Mouse (Mus musculus): ENCODE results near the gene Rtn3. TPM values are rescaled to one million over a fixed set of nuclear protein-coding genes. Genes with fewer than 3 reads are reported as not detected.

Gene Rtn3
- polyA plus RNA-seq, 1 experiment from 2014 or later: 586 TPM

GRCm38 (mm10) chr19:7481541-7482265 is 1.4 kb downstream of the Rtn3 start:
- no peaks in the 10 kb centered on the region for H3K9me3 ChIP-seq (ENCODE audit: control insufficient read depth, low read length)
- H3K9ac ChIP-seq (replicated peaks; ENCODE audit: low read length): peak overlapping the region; percentile 99
- H3K27ac ChIP-seq (replicated peaks; ENCODE audit: low read depth, low read length): peak overlapping the region; percentile 100
- H3K27me3 ChIP-seq (ENCODE audit: control insufficient read depth, insufficient read depth, low read length): no peaks in the 10 kb centered on the region
- ATAC-seq (ENCODE audit: low FRiP score, low TSS enrichment): 0 out of 2 replicates have a peak, but pooled peaks have one; percentile 35
- under 1% methylated on average over 12 of the region's 12 CpGs for WGBS
- no peaks in the 10 kb centered on the region for H3K36me3 ChIP-seq (ENCODE audit: control insufficient read depth, insufficient read depth, low read length)
- peak overlapping the region; percentile 68 for H3K4me2 ChIP-seq (ENCODE audit: low read length)
- peak; percentile 79 for DNase-seq
- peaks cover 27% of the 10 kb centered on the region for H3K4me1 ChIP-seq (ENCODE audit: control insufficient read depth, insufficient read depth, low read length)
- H3K4me3 ChIP-seq (replicated peaks; ENCODE audit: low read depth, low read length): peak overlapping the region; percentile 93

- H3K4me1 ChIP-seq (ENCODE audit: control insufficient read depth, insufficient read depth, low read length): peaks cover 27% of the 10 kb centered on the region
- 95% methylated on average over 3 of the region's 3 CpGs for WGBS
- H3K9ac ChIP-seq (replicated peaks; ENCODE audit: low read length): no peak overlapping the region
- H3K27ac ChIP-seq (replicated peaks; ENCODE audit: low read depth, low read length): no peak overlapping the region
- ATAC-seq (ENCODE audit: low FRiP score, low TSS enrichment): no peak
- peak overlapping the region; percentile 93 for H3K4me3 ChIP-seq (replicated peaks; ENCODE audit: low read depth, low read length)
- no peaks in the 10 kb centered on the region for H3K9me3 ChIP-seq (ENCODE audit: control insufficient read depth, low read length)
- peaks cover 2% of the 10 kb centered on the region; the same call in 1 of the 2 replicates for H3K36me3 ChIP-seq (ENCODE audit: control insufficient read depth, insufficient read depth, low read length)
- no peak for DNase-seq
- peak overlapping the region; percentile 68 for H3K4me2 ChIP-seq (ENCODE audit: low read length)
- no peaks in the 10 kb centered on the region for H3K27me3 ChIP-seq (ENCODE audit: control insufficient read depth, insufficient read depth, low read length)
Observed at GRCm38 (mm10) chr19:7479751-7480248, 3.3 kb downstream of the Rtn3 start.

DNA sequence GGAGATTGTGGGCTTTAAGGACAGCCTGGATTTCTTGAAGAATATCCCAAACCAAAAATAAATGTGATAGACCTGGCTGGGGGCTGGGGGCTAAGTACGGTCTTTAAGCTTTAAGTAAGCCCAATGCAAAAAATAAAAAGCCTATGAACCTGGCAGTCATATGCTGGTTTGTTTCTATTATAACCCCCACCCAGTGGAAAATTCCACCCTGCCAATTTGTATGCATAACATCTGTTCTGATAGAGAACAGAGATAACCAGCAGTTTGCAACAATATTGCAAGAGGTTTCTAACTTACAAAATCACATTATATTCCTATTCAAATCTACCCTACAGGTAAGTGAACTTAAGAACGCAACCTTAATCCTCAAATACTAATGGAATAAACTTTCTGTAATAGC is 12.4 kb downstream of the Rtn3 start:
- ATAC-seq (ENCODE audit: low FRiP score, low TSS enrichment): no peak
- Histone ChIP-seq H3K27me3 (ENCODE audit: control insufficient read depth, insufficient read depth, low read length) (no peaks in the 10 kb centered on the region), H3K4me1 (ENCODE audit: control insufficient read depth, insufficient read depth, low read length) (no peaks in the 10 kb centered on the region), H3K9ac (replicated peaks; ENCODE audit: low read length) (no peak overlapping the region), H3K4me3 (replicated peaks; ENCODE audit: low read depth, low read length) (no peak overlapping the region), H3K27ac (replicated peaks; ENCODE audit: low read depth, low read length) (no peak overlapping the region), H3K9me3 (ENCODE audit: control insufficient read depth, low read length) (no peaks in the 10 kb centered on the region), H3K4me2 (ENCODE audit: low read length) (no peak overlapping the region), H3K36me3 (ENCODE audit: control insufficient read depth, insufficient read depth, low read length) (peaks cover 41% of the 10 kb centered on the region)
- 98% methylated on average over 2 of the region's 2 CpGs for WGBS
- DNase-seq: no peak

GRCm38 (mm10) chr19:7467915-7468314 is 15.2 kb downstream of the Rtn3 start:
- DNase-seq (no peak), ATAC-seq (ENCODE audit: low FRiP score, low TSS enrichment) (no peak)
- H3K9ac ChIP-seq (replicated peaks; ENCODE audit: low read length): no peak overlapping the region
- H3K9me3 ChIP-seq (ENCODE audit: control insufficient read depth, low read length): no peaks in the 10 kb centered on the region
- no peak overlapping the region for H3K4me3 ChIP-seq (replicated peaks; ENCODE audit: low read depth, low read length)
- H3K4me2 ChIP-seq (ENCODE audit: low read length): no peak overlapping the region
- H3K27ac ChIP-seq (replicated peaks; ENCODE audit: low read depth, low read length): no peak overlapping the region
- H3K36me3 ChIP-seq (ENCODE audit: control insufficient read depth, insufficient read depth, low read length): peaks cover 30% of the 10 kb centered on the region
- H3K4me1 ChIP-seq (ENCODE audit: control insufficient read depth, insufficient read depth, low read length): no peaks in the 10 kb centered on the region
- H3K27me3 ChIP-seq (ENCODE audit: control insufficient read depth, insufficient read depth, low read length): no peaks in the 10 kb centered on the region

DNA sequence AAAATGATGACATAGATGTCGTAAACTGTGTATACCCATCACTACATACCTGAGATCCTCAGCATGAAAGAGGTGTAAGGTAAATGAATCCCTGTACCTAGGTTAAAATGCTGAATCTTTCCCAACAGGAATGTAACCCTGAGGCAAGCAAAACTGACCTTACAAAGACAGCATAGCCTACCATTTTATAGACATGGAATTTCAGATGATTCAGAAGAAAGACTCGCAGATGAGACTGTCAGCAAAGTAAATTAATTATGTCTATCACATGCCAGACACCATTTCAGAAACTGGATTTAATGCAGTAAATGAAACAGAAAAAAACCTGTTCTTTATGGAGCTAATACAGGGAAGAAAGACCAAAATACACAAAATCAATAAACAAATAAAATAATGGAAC is 23.7 kb downstream of the Rtn3 start:
- WGBS: 90% methylated on average over 2 of the region's 2 CpGs
- Histone ChIP-seq H3K36me3 (ENCODE audit: control insufficient read depth, insufficient read depth, low read length) (peaks cover 16% of the 10 kb centered on the region), H3K4me1 (ENCODE audit: control insufficient read depth, insufficient read depth, low read length) (0 out of 2 replicates have a peak, but pooled peaks cover 6% of the 10 kb centered on the region), H3K9ac (replicated peaks; ENCODE audit: low read length) (no peak overlapping the region), H3K4me2 (ENCODE audit: low read length) (no peak overlapping the region), H3K27ac (replicated peaks; ENCODE audit: low read depth, low read length) (no peak overlapping the region), H3K4me3 (replicated peaks; ENCODE audit: low read depth, low read length) (no peak overlapping the region), H3K9me3 (ENCODE audit: control insufficient read depth, low read length) (no peaks in the 10 kb centered on the region), H3K27me3 (ENCODE audit: control insufficient read depth, insufficient read depth, low read length) (no peaks in the 10 kb centered on the region)
- no peak for DNase-seq
- ATAC-seq (ENCODE audit: low FRiP score, low TSS enrichment): no peak

- no peak overlapping the region for H3K9ac ChIP-seq (replicated peaks; ENCODE audit: low read length)
- DNase-seq (no peak), ATAC-seq (ENCODE audit: low FRiP score, low TSS enrichment) (no peak)
- no peaks in the 10 kb centered on the region for H3K27me3 ChIP-seq (ENCODE audit: control insufficient read depth, insufficient read depth, low read length)
- H3K4me2 ChIP-seq (ENCODE audit: low read length): no peak overlapping the region
- no peak overlapping the region for H3K27ac ChIP-seq (replicated peaks; ENCODE audit: low read depth, low read length)
- peaks cover 16% of the 10 kb centered on the region for H3K36me3 ChIP-seq (ENCODE audit: control insufficient read depth, insufficient read depth, low read length)
- H3K4me3 ChIP-seq (replicated peaks; ENCODE audit: low read depth, low read length): no peak overlapping the region
- H3K9me3 ChIP-seq (ENCODE audit: control insufficient read depth, low read length): no peaks in the 10 kb centered on the region
- H3K4me1 ChIP-seq (ENCODE audit: control insufficient read depth, insufficient read depth, low read length): 0 out of 2 replicates have a peak, but pooled peaks cover 6% of the 10 kb centered on the region
Observed at GRCm38 (mm10) chr19:7458901-7459300, 24.2 kb downstream of the Rtn3 start.

- 0 out of 2 replicates have a peak, but pooled peaks cover 6% of the 10 kb centered on the region for H3K4me1 ChIP-seq (ENCODE audit: control insufficient read depth, insufficient read depth, low read length)
- no peaks in the 10 kb centered on the region for H3K27me3 ChIP-seq (ENCODE audit: control insufficient read depth, insufficient read depth, low read length)
- DNase-seq (no peak), ATAC-seq (ENCODE audit: low FRiP score, low TSS enrichment) (no peak)
- H3K36me3 ChIP-seq (ENCODE audit: control insufficient read depth, insufficient read depth, low read length): peaks cover 13% of the 10 kb centered on the region
- H3K4me2 ChIP-seq (ENCODE audit: low read length): no peak overlapping the region
- 92% methylated on average over 2 of the region's 2 CpGs for WGBS
- no peaks in the 10 kb centered on the region for H3K9me3 ChIP-seq (ENCODE audit: control insufficient read depth, low read length)
- H3K9ac ChIP-seq (replicated peaks; ENCODE audit: low read length): no peak overlapping the region
- H3K27ac ChIP-seq (replicated peaks; ENCODE audit: low read depth, low read length): no peak overlapping the region
- no peak overlapping the region for H3K4me3 ChIP-seq (replicated peaks; ENCODE audit: low read depth, low read length)
Observed at GRCm38 (mm10) chr19:7456803-7457202, 26.3 kb downstream of the Rtn3 start.

GRCm38 (mm10) chr19:7445596-7445995 is 37.5 kb downstream of the Rtn3 start:
- DNase-seq (no peak), ATAC-seq (ENCODE audit: low FRiP score, low TSS enrichment) (no peak)
- WGBS: 94% methylated on average over 1 of the region's 1 CpGs
- no peak overlapping the region for H3K27ac ChIP-seq (replicated peaks; ENCODE audit: low read depth, low read length)
- no peak overlapping the region for H3K4me2 ChIP-seq (ENCODE audit: low read length)
- H3K36me3 ChIP-seq (ENCODE audit: control insufficient read depth, insufficient read depth, low read length): peaks cover 13% of the 10 kb centered on the region
- H3K9me3 ChIP-seq (ENCODE audit: control insufficient read depth, low read length): no peaks in the 10 kb centered on the region
- H3K4me3 ChIP-seq (replicated peaks; ENCODE audit: low read depth, low read length): no peak overlapping the region
- H3K9ac ChIP-seq (replicated peaks; ENCODE audit: low read length): no peak overlapping the region
- H3K4me1 ChIP-seq (ENCODE audit: control insufficient read depth, insufficient read depth, low read length): no peaks in the 10 kb centered on the region
- H3K27me3 ChIP-seq (ENCODE audit: control insufficient read depth, insufficient read depth, low read length): no peaks in the 10 kb centered on the region

GRCm38 (mm10) chr19:7445105-7445504 is 38.0 kb downstream of the Rtn3 start:
- Histone ChIP-seq H3K9ac (replicated peaks; ENCODE audit: low read length) (no peak overlapping the region), H3K9me3 (ENCODE audit: control insufficient read depth, low read length) (no peaks in the 10 kb centered on the region), H3K27me3 (ENCODE audit: control insufficient read depth, insufficient read depth, low read length) (no peaks in the 10 kb centered on the region), H3K4me2 (ENCODE audit: low read length) (no peak overlapping the region), H3K4me1 (ENCODE audit: control insufficient read depth, insufficient read depth, low read length) (no peaks in the 10 kb centered on the region), H3K36me3 (ENCODE audit: control insufficient read depth, insufficient read depth, low read length) (peaks cover 13% of the 10 kb centered on the region), H3K4me3 (replicated peaks; ENCODE audit: low read depth, low read length) (no peak overlapping the region), H3K27ac (replicated peaks; ENCODE audit: low read depth, low read length) (no peak overlapping the region)
- no peak for ATAC-seq (ENCODE audit: low FRiP score, low TSS enrichment)
- no peak for DNase-seq
- 97% methylated on average over 2 of the region's 2 CpGs for WGBS

Data from midbrain, embryonic 14.5 days (tissue).